Mouse (Mus musculus) ES-E14 (cell line): ENCODE results near the gene Ralbp1.

Source experiments
- CHD2 ChIP-seq: IDR thresholded peaks from 2 replicates; pipeline ENCODE4 v1.6.1; 2014; ENCODE audit warnings: mild to moderate bottlenecking, low read depth, low read length, inconsistent platforms
- HCFC1 ChIP-seq: IDR thresholded peaks from 2 replicates; pipeline ENCODE4 v1.6.1; 2012; ENCODE audit warnings: low read length, inconsistent platforms, borderline replicate concordance; ENCODE audit not compliant: insufficient read depth
- ZC3H11A ChIP-seq: IDR thresholded peaks from 2 replicates; pipeline ENCODE4 v1.6.1; 2012; ENCODE audit warnings: low read depth, mild to moderate bottlenecking, inconsistent platforms, low read length, borderline replicate concordance
- ZNF384 ChIP-seq: IDR thresholded peaks from 2 replicates; pipeline ENCODE4 v1.6.1; 2012; ENCODE audit warnings: low read depth, low read length, inconsistent platforms

- TF ChIP-seq HCFC1 = no peak
- no peak for TF ChIP-seq ZNF384
- no peak for TF ChIP-seq CHD2
- TF ChIP-seq ZC3H11A = no peak
Observed at GRCm38 (mm10) chr17:65885398-65885696, 251 bp downstream of the Ralbp1 start.
